Mouse (Mus musculus) lung, embryonic 15.5 days (tissue): ENCODE results near the gene Cacna1b. TPM values are rescaled to one million over a fixed set of nuclear protein-coding genes. Genes with fewer than 3 reads are reported as not detected.

Source experiments
- ATAC-seq: fragments of 200-750 bp; cut with Nextera tagmentation; 2 replicates; pipeline ENCODE4 v1.8.0; 2017; ENCODE audit warnings: moderate number of reproducible peaks, borderline replicate concordance; ENCODE audit not compliant: low FRiP score, low TSS enrichment; ENCODE audit errors: extremely low read depth
- H3K27ac ChIP-seq: fragments of 300-500 bp; sonication (generic); 2 replicates; pipeline ENCODE4 v1.5.1; 2015; ENCODE audit warnings: moderate library complexity, mild to moderate bottlenecking, inconsistent platforms
- H3K27me3 ChIP-seq: fragments of 300-500 bp; sonication (generic); 2 replicates; pipeline ENCODE4 v1.6.1; 2015; ENCODE audit warnings: inconsistent platforms
- H3K36me3 ChIP-seq: fragments of 300-500 bp; sonication (generic); 2 replicates; pipeline ENCODE4 v1.6.1; 2015; ENCODE audit warnings: inconsistent platforms
- H3K4me1 ChIP-seq: fragments of 300-500 bp; sonication (generic); 2 replicates; pipeline ENCODE4 v1.6.1; 2015; ENCODE audit warnings: inconsistent platforms
- H3K4me2 ChIP-seq: fragments of 300-500 bp; sonication (generic); 2 replicates; pipeline ENCODE4 v1.6.1; 2015; ENCODE audit warnings: inconsistent platforms, mild to moderate bottlenecking, moderate library complexity
- H3K4me3 ChIP-seq: fragments of 300-500 bp; sonication (generic); 2 replicates; pipeline ENCODE4 v1.5.1; 2015; ENCODE audit warnings: mild to moderate bottlenecking, inconsistent platforms
- H3K9ac ChIP-seq: fragments of 300-500 bp; sonication (generic); 2 replicates; pipeline ENCODE4 v1.6.1; 2015; ENCODE audit warnings: inconsistent platforms
- H3K9me3 ChIP-seq: fragments of 300-500 bp; sonication (generic); 2 replicates; pipeline ENCODE4 v1.6.1; 2016; ENCODE audit warnings: inconsistent platforms
- whole genome bisulfite sequencing: fragments of 180-500 bp; shearing (Covaris S2); methylation state at CpG from one replicate; pipeline ENCODE4 v1.1.7; 2015; 5-methylcytosine and 5-hydroxymethylcytosine counted together
- polyA plus RNA-seq: library from polyadenylated mRNA; unstranded; fragments of >200 nt; fragmentation: Nextera tagmentation; extraction: Ambion mirVana; gene quantifications from 2 replicates; pipeline ENCODE4 v1.2.1, GENCODE M21; 2015

Cacna1b gene
- polyA plus RNA-seq, 1 experiment from 2014 or later: 0.31 TPM

DNA sequence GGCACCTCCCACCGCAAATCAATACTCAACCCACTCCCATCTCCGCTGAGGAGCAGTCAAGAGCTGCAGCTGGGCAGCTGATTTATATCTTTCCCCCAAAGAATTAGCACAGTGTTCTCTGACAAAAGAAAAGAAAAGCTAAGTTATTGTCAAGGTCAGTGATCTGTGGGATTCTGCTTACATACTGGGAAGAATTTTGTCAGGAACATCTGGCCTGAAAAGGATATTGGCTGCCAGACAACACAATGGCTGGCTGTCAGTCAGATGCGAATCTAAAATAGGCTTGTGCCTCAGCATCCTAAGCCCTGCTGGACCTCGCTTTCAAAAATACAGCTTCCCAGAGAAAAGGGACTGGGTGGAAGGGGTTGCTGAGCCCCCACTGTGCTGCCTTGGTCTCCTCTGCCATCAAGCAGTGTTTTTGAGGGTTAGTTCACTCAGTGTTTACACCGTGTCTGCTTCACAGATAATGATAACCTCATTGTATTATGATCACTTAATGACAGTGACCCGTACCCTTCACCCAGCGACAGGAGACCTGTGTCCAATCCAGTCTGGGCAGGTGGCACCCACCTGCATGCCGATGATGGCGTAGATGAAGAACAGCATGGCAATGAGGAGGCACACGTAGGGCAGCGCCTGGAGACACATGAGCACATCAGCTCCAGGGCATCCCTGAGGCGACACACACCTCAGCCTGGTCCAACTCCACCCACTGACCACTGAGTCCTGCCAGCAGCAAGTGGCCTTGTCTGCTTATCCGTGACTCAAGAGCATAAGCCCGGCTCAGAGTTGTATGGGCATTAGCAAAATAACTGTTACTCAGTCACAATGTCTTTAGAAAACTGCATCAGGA, 124.6 kb downstream of the Cacna1b start:
- H3K27ac ChIP-seq: no peak overlapping the region
- no peak for ATAC-seq
- H3K4me1 ChIP-seq: no peaks in the 10 kb centered on the region
- no peaks in the 10 kb centered on the region for H3K27me3 ChIP-seq
- H3K9me3 ChIP-seq: no peaks in the 10 kb centered on the region
- H3K36me3 ChIP-seq: no peaks in the 10 kb centered on the region
- H3K4me3 ChIP-seq: no peak overlapping the region
- no peak overlapping the region for H3K4me2 ChIP-seq
- 65% methylated on average over 14 of the region's 14 CpGs for WGBS
- H3K9ac ChIP-seq: no peak overlapping the region

DNA sequence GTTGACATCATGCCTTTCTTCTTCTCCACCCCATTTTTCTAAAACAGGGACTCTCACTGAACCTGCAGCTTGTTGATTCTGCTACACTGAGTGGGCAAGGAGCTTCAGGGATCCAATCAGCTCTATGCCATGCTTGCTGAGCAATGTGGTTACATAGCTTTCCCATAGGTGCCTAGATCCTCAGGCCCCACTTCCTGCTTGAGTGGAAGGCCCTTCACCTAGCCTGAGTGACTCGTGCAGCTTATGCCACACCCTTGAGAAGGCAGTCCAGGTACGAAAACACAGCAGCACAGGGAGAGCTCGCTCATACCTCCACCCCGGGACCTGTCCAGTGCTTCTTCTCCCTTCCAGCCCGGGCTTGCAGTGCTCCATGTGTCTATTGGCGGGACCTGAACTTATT, 129.3 kb downstream of the Cacna1b start:
- WGBS: 73% methylated on average over 6 of the region's 6 CpGs
- ATAC-seq: peak; percentile 52; the same call in 1 of the 2 replicates
- no peaks in the 10 kb centered on the region for H3K27me3 ChIP-seq
- no peaks in the 10 kb centered on the region for H3K4me1 ChIP-seq
- H3K4me2 ChIP-seq: no peak overlapping the region
- H3K9me3 ChIP-seq: no peaks in the 10 kb centered on the region
- H3K4me3 ChIP-seq: no peak overlapping the region
- H3K9ac ChIP-seq: no peak overlapping the region
- H3K27ac ChIP-seq: no peak overlapping the region
- no peaks in the 10 kb centered on the region for H3K36me3 ChIP-seq

DNA sequence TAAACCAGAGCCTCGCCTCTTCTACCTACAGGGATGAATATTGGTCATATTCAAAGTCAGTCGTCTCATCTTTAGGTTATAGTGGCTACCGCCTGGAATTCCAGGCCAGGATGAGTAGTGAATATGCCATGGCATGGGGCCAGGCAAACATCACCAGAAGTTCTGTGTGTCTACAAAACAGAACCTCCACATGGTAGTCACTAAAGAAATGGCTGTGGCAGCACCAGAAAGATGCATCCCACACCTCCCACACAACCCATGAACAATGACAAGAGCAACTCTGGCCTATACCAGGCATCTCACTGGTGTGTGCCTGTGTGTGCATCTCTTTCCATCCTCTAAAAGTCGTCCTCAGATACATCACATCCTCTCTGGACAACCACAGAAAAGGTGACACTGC, 145.8 kb downstream of the Cacna1b start:
- 66% methylated on average over 4 of the region's 4 CpGs for WGBS
- Histone ChIP-seq H3K4me3 (no peak overlapping the region), H3K4me1 (no peaks in the 10 kb centered on the region), H3K4me2 (no peak overlapping the region), H3K9ac (no peak overlapping the region), H3K9me3 (no peaks in the 10 kb centered on the region), H3K27me3 (no peaks in the 10 kb centered on the region), H3K36me3 (no peaks in the 10 kb centered on the region), H3K27ac (no peak overlapping the region)
- ATAC-seq: no peak

DNA sequence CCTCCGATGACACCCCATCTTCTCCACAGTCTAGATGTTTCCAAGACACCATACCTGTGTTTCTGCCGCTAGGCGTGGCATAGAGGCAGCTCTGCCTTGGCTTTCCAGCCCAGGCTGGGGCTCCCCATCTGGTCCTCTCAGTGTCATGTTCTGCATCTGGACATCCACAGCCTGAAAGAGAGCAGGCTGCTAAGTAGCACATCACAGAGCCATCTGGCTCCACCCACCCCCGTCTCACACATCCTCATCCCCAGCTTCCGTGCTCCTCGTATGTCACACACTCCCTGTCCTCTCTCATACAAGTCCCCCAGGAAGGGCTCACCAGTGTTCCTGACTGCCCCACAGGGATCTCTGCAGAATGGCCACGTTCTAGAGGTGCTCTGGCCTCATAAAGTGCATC, 153.2 kb downstream of the Cacna1b start:
- H3K36me3 ChIP-seq: no peaks in the 10 kb centered on the region
- no peak overlapping the region for H3K4me2 ChIP-seq
- WGBS: 69% methylated on average over 7 of the region's 7 CpGs
- H3K4me1 ChIP-seq: no peaks in the 10 kb centered on the region
- 0 out of 2 replicates have a peak, but pooled peaks cover 8% of the 10 kb centered on the region for H3K27me3 ChIP-seq
- no peak for ATAC-seq
- H3K4me3 ChIP-seq: no peak overlapping the region
- H3K9ac ChIP-seq: no peak overlapping the region
- H3K27ac ChIP-seq: no peak overlapping the region
- no peaks in the 10 kb centered on the region for H3K9me3 ChIP-seq

DNA sequence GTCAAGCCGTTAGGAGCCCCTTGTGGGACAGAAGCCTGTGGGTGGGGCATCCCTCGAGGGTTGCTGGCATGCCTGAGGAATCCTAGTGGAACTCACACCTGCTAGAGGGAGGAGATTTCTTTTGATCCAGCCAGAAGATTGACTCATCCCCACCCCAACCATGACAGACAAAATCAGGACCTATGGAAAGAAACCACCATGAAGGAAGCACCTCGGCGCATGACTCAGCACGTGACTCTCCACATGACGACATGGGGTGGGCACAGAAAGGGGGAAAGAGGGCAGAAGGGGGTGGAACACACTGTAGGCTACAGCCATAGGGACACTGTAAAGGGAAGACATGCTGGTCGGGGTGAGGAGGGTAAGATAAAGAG, 154.2 kb downstream of the Cacna1b start:
- Histone ChIP-seq H3K27ac (no peak overlapping the region), H3K9me3 (no peaks in the 10 kb centered on the region), H3K9ac (no peak overlapping the region), H3K4me2 (0 out of 2 replicates have a peak overlapping the region, but pooled peaks have one; percentile 10), H3K36me3 (no peaks in the 10 kb centered on the region), H3K4me3 (no peak overlapping the region), H3K27me3 (0 out of 2 replicates have a peak, but pooled peaks cover 8% of the 10 kb centered on the region), H3K4me1 (no peaks in the 10 kb centered on the region)
- ATAC-seq: no peak
- 36% methylated on average over 7 of the region's 7 CpGs for WGBS

DNA sequence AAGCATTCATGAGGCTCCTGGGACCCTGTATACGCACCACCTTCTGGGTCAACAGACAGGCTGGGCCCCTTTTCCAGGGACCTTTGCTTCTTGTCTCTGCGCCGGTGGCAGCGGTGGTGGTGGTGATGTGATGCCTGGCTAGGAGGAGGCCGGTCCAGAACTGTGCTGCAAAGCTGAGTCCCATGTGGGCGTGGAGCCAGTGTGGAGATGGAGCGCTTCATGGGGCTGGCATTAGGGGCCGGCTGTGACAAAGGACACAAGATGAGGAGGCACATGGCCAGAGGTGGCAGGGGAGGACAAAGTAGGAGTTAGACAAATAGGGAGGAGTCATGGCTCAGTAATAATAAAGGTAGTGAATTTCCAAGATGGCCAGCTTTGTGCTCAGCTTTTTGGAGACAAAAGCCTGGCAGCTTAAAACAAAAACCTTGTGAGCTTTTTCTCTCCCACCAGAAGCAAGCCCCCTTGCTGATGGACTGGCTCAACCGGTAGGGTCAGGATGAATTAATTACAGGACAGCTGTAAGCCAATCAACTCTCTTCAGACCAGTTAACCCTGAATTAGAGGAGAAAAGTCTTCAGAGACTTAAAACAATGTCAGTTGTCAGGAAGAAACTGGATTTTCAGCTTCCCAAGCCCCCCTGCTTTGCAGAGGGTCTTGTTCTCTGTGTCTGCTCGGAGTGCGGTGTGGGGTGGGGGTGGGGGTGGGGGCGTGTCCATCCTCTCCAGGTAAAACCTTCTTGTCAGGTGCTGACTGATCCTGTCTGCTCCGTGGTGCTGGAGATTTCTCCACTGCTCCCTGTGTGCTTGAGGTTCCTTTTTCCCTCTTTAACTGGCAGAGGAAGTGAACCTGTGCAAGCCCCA, 154.8 kb downstream of the Cacna1b start:
- Histone ChIP-seq H3K27ac (no peak overlapping the region), H3K9me3 (no peaks in the 10 kb centered on the region), H3K4me3 (no peak overlapping the region), H3K9ac (no peak overlapping the region), H3K4me1 (no peaks in the 10 kb centered on the region), H3K4me2 (0 out of 2 replicates have a peak overlapping the region, but pooled peaks have one; percentile 10), H3K36me3 (no peaks in the 10 kb centered on the region), H3K27me3 (0 out of 2 replicates have a peak, but pooled peaks cover 8% of the 10 kb centered on the region)
- ATAC-seq: 0 out of 2 replicates have a peak, but pooled peaks have one; percentile 37
- 22% methylated on average over 13 of the region's 13 CpGs for WGBS

DNA sequence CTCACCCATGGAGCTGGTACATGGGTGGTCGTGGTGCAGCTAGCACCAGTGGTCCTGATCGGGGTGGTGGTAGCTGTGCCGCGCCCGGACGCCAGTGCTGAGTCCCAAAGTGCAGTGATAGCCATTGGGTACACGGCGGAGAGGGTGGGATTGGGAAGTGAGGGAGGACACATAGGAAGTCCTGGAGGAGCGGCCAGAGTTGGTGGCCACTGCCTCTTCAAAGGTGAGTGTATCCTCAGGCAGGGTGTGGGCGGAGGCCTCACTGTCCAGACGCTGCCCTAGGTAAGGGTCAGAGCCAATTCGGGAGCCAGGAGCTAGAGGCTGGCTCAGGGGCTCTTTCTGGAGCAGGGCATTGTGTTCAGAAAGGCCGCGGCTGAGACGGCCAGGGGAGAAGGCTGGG, 156.4 kb downstream of the Cacna1b start:
- Histone ChIP-seq H3K27ac (no peak overlapping the region), H3K9me3 (no peaks in the 10 kb centered on the region), H3K27me3 (0 out of 2 replicates have a peak, but pooled peaks cover 8% of the 10 kb centered on the region), H3K4me2 (no peak overlapping the region), H3K4me1 (no peaks in the 10 kb centered on the region), H3K4me3 (no peak overlapping the region), H3K36me3 (no peaks in the 10 kb centered on the region), H3K9ac (no peak overlapping the region)
- WGBS: 84% methylated on average over 15 of the region's 15 CpGs
- ATAC-seq: no peak

DNA sequence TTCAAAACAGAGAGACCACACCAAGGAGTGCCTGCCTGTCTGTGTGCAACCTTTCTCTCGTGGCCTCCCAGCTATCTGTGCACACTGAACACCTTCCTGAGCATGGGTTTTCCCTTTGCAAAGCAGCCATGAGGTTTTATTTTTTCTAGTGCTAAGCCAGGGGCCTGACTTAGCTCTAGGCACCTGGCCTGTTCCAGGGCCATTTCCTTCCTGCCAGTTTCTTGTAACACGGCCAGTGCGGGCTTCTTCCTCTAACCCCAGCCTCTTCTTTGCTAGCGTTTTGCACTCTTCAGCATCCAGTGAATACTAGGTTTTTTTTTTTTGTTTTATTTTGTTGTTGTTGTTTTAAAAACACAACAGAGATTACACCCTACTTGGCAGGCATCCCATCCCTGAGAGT, 157.9 kb downstream of the Cacna1b start:
- H3K9ac ChIP-seq: no peak overlapping the region
- ATAC-seq: no peak
- H3K4me2 ChIP-seq: no peak overlapping the region
- H3K27ac ChIP-seq: no peak overlapping the region
- H3K9me3 ChIP-seq: no peaks in the 10 kb centered on the region
- no peaks in the 10 kb centered on the region for H3K36me3 ChIP-seq
- H3K4me1 ChIP-seq: no peaks in the 10 kb centered on the region
- 0 out of 2 replicates have a peak, but pooled peaks cover 8% of the 10 kb centered on the region for H3K27me3 ChIP-seq
- H3K4me3 ChIP-seq: no peak overlapping the region
- 68% methylated on average over 4 of the region's 4 CpGs for WGBS

DNA sequence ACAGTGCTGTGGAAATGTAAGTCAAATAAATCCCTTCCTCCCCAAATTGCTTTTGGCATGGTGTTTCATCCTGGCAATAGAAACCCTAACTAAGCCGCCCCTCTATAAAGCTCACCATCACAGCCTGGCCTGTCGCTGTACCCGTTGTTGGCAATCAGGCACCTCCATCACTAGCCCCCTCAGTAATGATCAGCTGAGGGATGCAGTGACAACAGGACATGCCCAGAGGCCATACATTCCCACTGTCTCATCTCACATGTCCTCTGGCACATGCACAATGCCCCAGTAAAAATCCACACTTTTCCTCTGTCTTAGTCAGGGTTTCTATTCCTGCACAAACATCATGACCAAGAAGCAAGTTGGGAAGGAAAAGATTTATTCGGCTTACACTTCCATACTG, 173.5 kb downstream of the Cacna1b start:
- 92% methylated on average over 4 of the region's 4 CpGs for WGBS

DNA sequence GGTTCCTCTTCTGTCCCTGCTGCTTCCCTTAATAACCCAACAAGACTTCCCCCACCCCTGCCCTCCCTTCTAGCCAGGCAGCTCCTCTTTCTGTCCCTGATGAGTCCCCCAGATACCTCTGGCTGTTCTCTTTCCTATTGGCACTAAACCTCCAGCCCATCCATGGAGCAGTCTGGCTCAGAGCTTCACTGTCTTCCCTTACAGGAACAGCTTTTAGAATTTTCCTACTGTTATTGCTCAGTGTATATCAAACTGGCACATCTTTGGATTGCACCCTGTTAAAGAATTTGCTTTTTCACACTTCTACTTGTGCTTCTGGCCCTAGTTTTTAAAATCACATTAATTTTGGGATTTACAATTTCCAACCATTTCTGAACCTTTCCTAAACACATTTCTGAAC, 175.0 kb downstream of the Cacna1b start:
- Histone ChIP-seq H3K27me3 (no peaks in the 10 kb centered on the region), H3K9me3 (no peaks in the 10 kb centered on the region), H3K36me3 (no peaks in the 10 kb centered on the region), H3K4me1 (no peaks in the 10 kb centered on the region), H3K9ac (no peak overlapping the region), H3K4me3 (no peak overlapping the region), H3K4me2 (no peak overlapping the region), H3K27ac (no peak overlapping the region)
- ATAC-seq: no peak

More for the DNA sequence above, 173.5 kb downstream of the Cacna1b start:
- Histone ChIP-seq H3K36me3 (no peaks in the 10 kb centered on the region), H3K4me1 (no peaks in the 10 kb centered on the region), H3K27ac (no peak overlapping the region), H3K4me2 (no peak overlapping the region), H3K27me3 (no peaks in the 10 kb centered on the region), H3K4me3 (no peak overlapping the region), H3K9ac (no peak overlapping the region), H3K9me3 (no peaks in the 10 kb centered on the region)
- no peak for ATAC-seq

DNA sequence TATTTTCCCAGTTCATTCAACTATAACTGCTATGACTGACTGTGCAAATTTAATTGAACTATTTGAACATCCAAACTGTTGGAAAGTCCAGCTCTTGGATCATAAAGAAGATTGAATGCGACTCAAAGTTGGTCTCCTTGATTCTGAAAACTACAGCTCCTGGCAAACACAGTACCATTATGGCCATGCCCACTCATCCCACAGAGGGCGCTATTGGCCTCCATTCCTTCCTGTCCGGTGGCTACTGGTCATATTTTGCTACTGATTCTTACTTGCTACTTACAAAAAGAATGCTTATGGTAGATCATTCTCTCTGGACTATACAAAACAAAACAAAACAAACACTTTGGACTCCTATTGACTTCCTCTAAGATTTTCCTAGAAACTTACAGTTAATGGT, 188.3 kb downstream of the Cacna1b start:
- Histone ChIP-seq H3K4me3 (no peak overlapping the region), H3K9me3 (no peaks in the 10 kb centered on the region), H3K9ac (no peak overlapping the region), H3K36me3 (no peaks in the 10 kb centered on the region), H3K4me1 (no peaks in the 10 kb centered on the region), H3K4me2 (no peak overlapping the region), H3K27me3 (no peaks in the 10 kb centered on the region), H3K27ac (no peak overlapping the region)
- ATAC-seq: no peak
- 27% methylated on average over 3 of the region's 3 CpGs for WGBS

DNA sequence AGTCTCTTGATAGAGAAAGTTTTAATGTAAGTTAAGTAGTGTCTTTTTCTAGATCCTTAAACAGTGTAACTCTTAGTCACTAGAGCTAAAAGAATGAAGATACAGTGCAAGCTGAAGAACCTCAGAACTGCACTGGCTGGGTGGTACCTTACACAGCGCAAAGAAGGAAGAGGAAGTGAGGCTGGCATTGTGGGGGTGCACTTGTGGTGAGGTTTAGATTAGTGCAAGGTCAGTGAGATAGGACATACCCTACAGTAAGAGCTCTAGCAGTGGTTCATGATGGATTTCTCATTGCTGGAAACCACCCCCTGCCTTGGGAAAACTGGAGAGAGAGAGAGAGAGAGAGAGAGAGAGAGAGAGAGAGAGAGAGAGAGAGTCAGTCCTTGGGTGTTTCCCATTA, 192.0 kb downstream of the Cacna1b start:
- Histone ChIP-seq H3K27me3 (no peaks in the 10 kb centered on the region), H3K9ac (no peak overlapping the region), H3K4me3 (no peak overlapping the region), H3K4me1 (no peaks in the 10 kb centered on the region), H3K27ac (no peak overlapping the region), H3K36me3 (no peaks in the 10 kb centered on the region), H3K9me3 (no peaks in the 10 kb centered on the region), H3K4me2 (no peak overlapping the region)
- 81% methylated on average over 1 of the region's 1 CpGs for WGBS
- ATAC-seq: no peak
